Mouse (Mus musculus): Measurements from ENCODE around the gene Zfp800.

Gene Zfp800

GRCm38 (mm10) chr6:28396051-28396852 is 1.6 kb downstream of the Zfp800 start:
- no peak for DNase-seq

GRCm38 (mm10) chr6:28389038-28389437 is 8.8 kb downstream of the Zfp800 start:
- DNase-seq: no peak

GRCm38 (mm10) chr6:28385169-28385568 is 12.6 kb downstream of the Zfp800 start:
- DNase-seq: no peak

- DNase-seq: no peak
Observed at GRCm38 (mm10) chr6:28381983-28382382, 15.8 kb downstream of the Zfp800 start.

GRCm38 (mm10) chr6:28369966-28370683 is 27.7 kb downstream of the Zfp800 start:
- no peak for DNase-seq

GRCm38 (mm10) chr6:28367575-28367974 is 30.2 kb downstream of the Zfp800 start:
- no peak for DNase-seq

- DNase-seq: no peak
Observed at GRCm38 (mm10) chr6:28351066-28351465, 46.7 kb downstream of the Zfp800 start.

GRCm38 (mm10) chr6:28345677-28346076 is 52.1 kb downstream of the Zfp800 start:
- no peak for DNase-seq

GRCm38 (mm10) chr6:28345181-28345580 is 52.6 kb downstream of the Zfp800 start:
- no peak for DNase-seq

- no peak for DNase-seq
Observed at GRCm38 (mm10) chr6:28342863-28343262, 54.9 kb downstream of the Zfp800 start.

- DNase-seq: no peak
Observed at GRCm38 (mm10) chr6:28341174-28341573, 56.6 kb downstream of the Zfp800 start.

- no peak for DNase-seq
Observed at GRCm38 (mm10) chr6:28339410-28339809, 58.4 kb downstream of the Zfp800 start.

- no peak for DNase-seq
Observed at GRCm38 (mm10) chr6:28333696-28334095, 64.1 kb downstream of the Zfp800 start.

- DNase-seq: no peak
Observed at GRCm38 (mm10) chr6:28332546-28332945, 65.3 kb downstream of the Zfp800 start.

GRCm38 (mm10) chr6:28329815-28330214 is 68.0 kb downstream of the Zfp800 start:
- no peak for DNase-seq

- no peak for DNase-seq
Observed at GRCm38 (mm10) chr6:28329002-28329596, 68.7 kb downstream of the Zfp800 start.

GRCm38 (mm10) chr6:28326720-28327119 is 71.1 kb downstream of the Zfp800 start:
- DNase-seq: no peak

- no peak for DNase-seq
Observed at GRCm38 (mm10) chr6:28322399-28322798, 75.4 kb downstream of the Zfp800 start.

- DNase-seq: peak in 1 of 2 experiments; percentile 12
Observed at GRCm38 (mm10) chr6:28319648-28320270, 78.0 kb downstream of the Zfp800 start.

- peak; percentile 31 to 38 for DNase-seq
Observed at GRCm38 (mm10) chr6:28318820-28319573, 78.8 kb downstream of the Zfp800 start.

GRCm38 (mm10) chr6:28315208-28315607 is 82.6 kb downstream of the Zfp800 start:
- no peak for DNase-seq

- DNase-seq: no peak
Observed at GRCm38 (mm10) chr6:28312067-28312466, 85.7 kb downstream of the Zfp800 start.

- peak; percentile 39 to 58 for DNase-seq
Observed at GRCm38 (mm10) chr6:28309692-28310091, 88.1 kb downstream of the Zfp800 start.

All from cerebellum, adult 18-20 months (tissue).